Mouse (Mus musculus) kidney, embryonic 15.5 days (tissue): Measurements from ENCODE around the gene Olfr701. TPM values are rescaled to one million over a fixed set of nuclear protein-coding genes. Genes with fewer than 3 reads are reported as not detected.

Experiments used
- ATAC-seq: fragments of 200-750 bp; cut with Nextera tagmentation; replicated peaks from 2 replicates; pipeline ENCODE4 v1.8.0; 2017; ENCODE audit warnings: moderate TSS enrichment; ENCODE audit not compliant: low FRiP score
- H3K27ac ChIP-seq: fragments of 300-500 bp; sonication (generic); 2 replicates; pipeline ENCODE4 v1.5.1; 2015; ENCODE audit warnings: mild to moderate bottlenecking, inconsistent platforms
- H3K27me3 ChIP-seq: fragments of 300-500 bp; sonication (generic); 2 replicates; pipeline ENCODE4 v1.6.1; 2015; ENCODE audit warnings: inconsistent platforms
- H3K36me3 ChIP-seq: fragments of 300-500 bp; sonication (generic); 2 replicates; pipeline ENCODE4 v1.6.1; 2015; ENCODE audit warnings: inconsistent platforms
- H3K4me1 ChIP-seq: fragments of 300-500 bp; sonication (generic); 2 replicates; pipeline ENCODE4 v1.6.1; 2015; ENCODE audit warnings: inconsistent platforms
- H3K4me2 ChIP-seq: fragments of 300-500 bp; sonication (generic); 2 replicates; pipeline ENCODE4 v1.6.1; 2015; ENCODE audit warnings: moderate library complexity, mild to moderate bottlenecking, inconsistent platforms
- H3K4me3 ChIP-seq: fragments of 300-500 bp; sonication (generic); replicated peaks from 2 replicates; pipeline ENCODE4 v1.5.1; 2015; ENCODE audit warnings: mild to moderate bottlenecking, inconsistent platforms
- H3K9ac ChIP-seq: fragments of 300-500 bp; sonication (generic); 2 replicates; pipeline ENCODE4 v1.6.1; 2015; ENCODE audit warnings: mild to moderate bottlenecking, inconsistent platforms
- H3K9me3 ChIP-seq: fragments of 300-500 bp; sonication (generic); replicated peaks from 2 replicates; pipeline ENCODE4 v1.6.1; 2016; ENCODE audit warnings: inconsistent platforms
- WGBS: fragments of 180-500 bp; shearing (Covaris S2); methylation state at CpG from one replicate; pipeline ENCODE4 v1.1.7; 2015; ENCODE audit warnings: mixed read lengths; 5-methylcytosine and 5-hydroxymethylcytosine counted together
- polyA plus RNA-seq: library from polyadenylated mRNA; unstranded; fragments of >200 nt; fragmentation: Nextera tagmentation; extraction: Ambion mirVana; gene quantifications from 2 replicates; pipeline ENCODE4 v1.2.1, GENCODE M21; 2015

The Olfr701 gene
- not detected in 2 replicates for polyA plus RNA-seq

GRCm38 (mm10) chr7:106813829-106814228 is at the start of gene Olfr701:
Gene Olfr701, plus strand, starts transcription at chr7:106814129.
- no peak within 1 kb of the TSS for H3K27ac ChIP-seq
- H3K9ac ChIP-seq = no peak within 1 kb of the TSS
- H3K9me3 ChIP-seq = no peaks in the 10 kb centered on the region
- no peaks in the 10 kb centered on the region for H3K4me1 ChIP-seq
- no peak for ATAC-seq
- H3K4me2 ChIP-seq = no peak within 1 kb of the TSS
- no peak within 1 kb of the TSS for H3K4me3 ChIP-seq
- no peaks in the 10 kb centered on the region for H3K36me3 ChIP-seq
- 62% methylated on average over 2 of the region's 2 CpGs for WGBS
- H3K27me3 ChIP-seq = no peaks in the 10 kb centered on the region

GRCm38 (mm10) chr7:106788330-106788729 is 25.6 kb upstream of the Olfr701 start:
- no peak overlapping the region for H3K9ac ChIP-seq
- ATAC-seq = no peak
- no peaks in the 10 kb centered on the region for H3K9me3 ChIP-seq
- no peaks in the 10 kb centered on the region for H3K4me1 ChIP-seq
- no peak overlapping the region for H3K27ac ChIP-seq
- H3K4me2 ChIP-seq = no peak overlapping the region
- H3K36me3 ChIP-seq = no peaks in the 10 kb centered on the region
- H3K27me3 ChIP-seq = no peaks in the 10 kb centered on the region
- no peak overlapping the region for H3K4me3 ChIP-seq

- 84% methylated on average over 1 of the region's 1 CpGs for WGBS
- Histone ChIP-seq H3K27me3 (no peaks in the 10 kb centered on the region), H3K4me3 (no peak within 1 kb of the TSS), H3K4me2 (no peak within 1 kb of the TSS), H3K27ac (no peak within 1 kb of the TSS), H3K9ac (no peak within 1 kb of the TSS), H3K36me3 (no peaks in the 10 kb centered on the region), H3K9me3 (no peaks in the 10 kb centered on the region), H3K4me1 (no peaks in the 10 kb centered on the region)
- ATAC-seq = no peak
Observed at GRCm38 (mm10) chr7:106793098-106793497, 20.8 kb upstream of the Olfr701 start, which contains the start of gene Olfr699. Gene Olfr699, minus strand, starts transcription at chr7:106793198.

GRCm38 (mm10) chr7:106808734-106809133 is 5.2 kb upstream of the Olfr701 start, which contains the start of gene Olfr700:
Gene Olfr700, minus strand, starts transcription at chr7:106808834.
- no peaks in the 10 kb centered on the region for H3K4me1 ChIP-seq
- no peak within 1 kb of the TSS for H3K4me3 ChIP-seq
- WGBS = 94% methylated on average over 1 of the region's 1 CpGs
- no peak within 1 kb of the TSS for H3K4me2 ChIP-seq
- no peak within 1 kb of the TSS for H3K27ac ChIP-seq
- no peak within 1 kb of the TSS for H3K9ac ChIP-seq
- H3K36me3 ChIP-seq = no peaks in the 10 kb centered on the region
- no peak for ATAC-seq
- H3K27me3 ChIP-seq = no peaks in the 10 kb centered on the region
- no peaks in the 10 kb centered on the region for H3K9me3 ChIP-seq

GRCm38 (mm10) chr7:106815775-106816174 is 1.8 kb downstream of the Olfr701 start:
- ATAC-seq = no peak
- no peaks in the 10 kb centered on the region for H3K36me3 ChIP-seq
- WGBS = 32% methylated on average over 2 of the region's 2 CpGs
- H3K27ac ChIP-seq = no peak overlapping the region
- H3K4me1 ChIP-seq = no peaks in the 10 kb centered on the region
- no peak overlapping the region for H3K9ac ChIP-seq
- H3K9me3 ChIP-seq = no peaks in the 10 kb centered on the region
- H3K4me2 ChIP-seq = no peak overlapping the region
- no peaks in the 10 kb centered on the region for H3K27me3 ChIP-seq
- H3K4me3 ChIP-seq = no peak overlapping the region

- no peaks in the 10 kb centered on the region for H3K9me3 ChIP-seq
- no peaks in the 10 kb centered on the region for H3K4me1 ChIP-seq
- no peaks in the 10 kb centered on the region for H3K27me3 ChIP-seq
- H3K27ac ChIP-seq = no peak overlapping the region
- H3K4me3 ChIP-seq = no peak overlapping the region
- no peak overlapping the region for H3K4me2 ChIP-seq
- H3K9ac ChIP-seq = no peak overlapping the region
- no peaks in the 10 kb centered on the region for H3K36me3 ChIP-seq
- ATAC-seq = no peak
Observed at GRCm38 (mm10) chr7:106818414-106818813, 4.5 kb downstream of the Olfr701 start.

- H3K36me3 ChIP-seq = no peaks in the 10 kb centered on the region
- no peak within 1 kb of the TSS for H3K9ac ChIP-seq
- no peaks in the 10 kb centered on the region for H3K27me3 ChIP-seq
- no peak within 1 kb of the TSS for H3K27ac ChIP-seq
- H3K4me1 ChIP-seq = no peaks in the 10 kb centered on the region
- no peak for ATAC-seq
- H3K4me2 ChIP-seq = no peak within 1 kb of the TSS
- no peak within 1 kb of the TSS for H3K4me3 ChIP-seq
- H3K9me3 ChIP-seq = no peaks in the 10 kb centered on the region
Observed at GRCm38 (mm10) chr7:106833793-106834192, 19.9 kb downstream of the Olfr701 start, which contains the start of gene Olfr702. Gene Olfr702, minus strand, starts transcription at chr7:106833893.

GRCm38 (mm10) chr7:106843060-106843459 is 29.1 kb downstream of the Olfr701 start, which contains the start of gene Olfr703:
Gene Olfr703, plus strand, starts transcription at chr7:106843360.
- WGBS = 78% methylated on average over 2 of the region's 2 CpGs
- Histone ChIP-seq H3K27ac (no peak within 1 kb of the TSS), H3K27me3 (no peaks in the 10 kb centered on the region), H3K4me1 (no peaks in the 10 kb centered on the region), H3K4me3 (no peak within 1 kb of the TSS), H3K9ac (no peak within 1 kb of the TSS), H3K36me3 (no peaks in the 10 kb centered on the region), H3K9me3 (no peaks in the 10 kb centered on the region), H3K4me2 (no peak within 1 kb of the TSS)
- ATAC-seq = no peak

- Histone ChIP-seq H3K4me2 (no peak within 1 kb of the TSS), H3K27me3 (no peaks in the 10 kb centered on the region), H3K9ac (no peak within 1 kb of the TSS), H3K4me3 (no peak within 1 kb of the TSS), H3K27ac (no peak within 1 kb of the TSS), H3K36me3 (no peaks in the 10 kb centered on the region), H3K9me3 (no peaks in the 10 kb centered on the region), H3K4me1 (no peaks in the 10 kb centered on the region)
- ATAC-seq = no peak
Observed at GRCm38 (mm10) chr7:106862885-106863284, 49.0 kb downstream of the Olfr701 start, which contains the start of gene Olfr704. Gene Olfr704, plus strand, starts transcription at chr7:106863185.

Other genes with a start within 250 kb of the Olfr701 start
- gene Olfr693, start 133.5 kb upstream of the Olfr701 start, polyA plus RNA-seq = not detected in 2 replicates
- gene Olfr694, start 122.3 kb upstream of the Olfr701 start, polyA plus RNA-seq = not detected in 2 replicates
- gene Olfr695, start 97.7 kb upstream of the Olfr701 start, polyA plus RNA-seq = not detected in 2 replicates
- not detected in 2 replicates for gene Olfr697, start 71.7 kb upstream of the Olfr701 start, polyA plus RNA-seq
- gene Olfr698, start 58.7 kb upstream of the Olfr701 start, polyA plus RNA-seq = not detected in 2 replicates
- not detected in 2 replicates for gene Olfr699, start 20.9 kb upstream of the Olfr701 start, polyA plus RNA-seq
- gene Olfr700, start 5.3 kb upstream of the Olfr701 start, polyA plus RNA-seq = not detected in 2 replicates
- not detected in 2 replicates for gene Olfr702, start 19.8 kb downstream of the Olfr701 start, polyA plus RNA-seq
- gene Olfr703, start 29.2 kb downstream of the Olfr701 start, polyA plus RNA-seq = not detected in 2 replicates
- not detected in 2 replicates for gene Olfr704, start 49.1 kb downstream of the Olfr701 start, polyA plus RNA-seq
- not detected in 2 replicates for gene Olfr705, start 62.8 kb downstream of the Olfr701 start, polyA plus RNA-seq
- not detected in 2 replicates for gene Olfr706, start 74.0 kb downstream of the Olfr701 start, polyA plus RNA-seq
- gene Olfr707, start 87.1 kb downstream of the Olfr701 start, polyA plus RNA-seq = not detected in 2 replicates
- gene Olfr1532-ps1, start 93.9 kb downstream of the Olfr701 start, polyA plus RNA-seq = not detected in 2 replicates
- gene Olfr709-ps1, start 118.1 kb downstream of the Olfr701 start, polyA plus RNA-seq = not detected in 2 replicates
- not detected in 2 replicates for gene Olfr710, start 134.2 kb downstream of the Olfr701 start, polyA plus RNA-seq
- not detected in 2 replicates for gene Olfr6, start 149.8 kb downstream of the Olfr701 start, polyA plus RNA-seq
- not detected in 2 replicates for gene Olfr711, start 161.3 kb downstream of the Olfr701 start, polyA plus RNA-seq
- gene Olfr2, start 191.9 kb downstream of the Olfr701 start, polyA plus RNA-seq = not detected in 2 replicates
- gene Olfr713, start 217.0 kb downstream of the Olfr701 start, polyA plus RNA-seq = not detected in 2 replicates